Mouse (Mus musculus) forebrain, embryonic 15.5 days (tissue): ENCODE measurements around the gene Col9a2. TPM values are rescaled to one million over a fixed set of nuclear protein-coding genes. Genes with fewer than 3 reads are reported as not detected.
"Not testable (repeated sequence)": the region's sequence is repeated elsewhere in the genome, so short reads cannot be mapped to it uniquely, and the experiment has no call there.

Source experiments
- ATAC-seq: fragments of 200-750 bp; cut with Nextera tagmentation; replicated peaks from 2 replicates; pipeline ENCODE4 v1.8.0; 2017; ENCODE audit warnings: mild to moderate bottlenecking, moderate TSS enrichment, moderate library complexity
- H3K27ac ChIP-seq: fragments of 300-500 bp; sonication (generic); replicated peaks from 2 replicates; pipeline ENCODE4 v1.5.1; 2015; ENCODE audit warnings: mild to moderate bottlenecking, inconsistent platforms
- H3K27me3 ChIP-seq: fragments of 300-500 bp; sonication (generic); 2 replicates; pipeline ENCODE4 v1.6.1; 2015; ENCODE audit warnings: inconsistent platforms
- H3K36me3 ChIP-seq: fragments of 300-500 bp; sonication (generic); 2 replicates; pipeline ENCODE4 v1.6.1; 2015; ENCODE audit warnings: mild to moderate bottlenecking, inconsistent platforms
- H3K4me1 ChIP-seq: fragments of 300-500 bp; sonication (generic); 2 replicates; pipeline ENCODE4 v1.6.1; 2015; ENCODE audit warnings: inconsistent platforms
- H3K4me2 ChIP-seq: fragments of 300-500 bp; sonication (generic); replicated peaks from 2 replicates; pipeline ENCODE4 v1.6.1; 2015; ENCODE audit warnings: mild to moderate bottlenecking, inconsistent platforms
- H3K4me3 ChIP-seq: fragments of 300-500 bp; sonication (generic); 2 replicates; pipeline ENCODE4 v1.5.1; 2015; ENCODE audit warnings: mild to moderate bottlenecking, inconsistent platforms
- H3K9ac ChIP-seq: fragments of 300-500 bp; sonication (generic); replicated peaks from 2 replicates; pipeline ENCODE4 v1.6.1; 2015; ENCODE audit warnings: mild to moderate bottlenecking, inconsistent platforms
- H3K9me3 ChIP-seq: fragments of 300-500 bp; sonication (generic); 2 replicates; pipeline ENCODE4 v1.6.1; 2016; ENCODE audit warnings: inconsistent platforms
- WGBS: fragments of 180-500 bp; shearing (Covaris S2); methylation state at CpG from one replicate; pipeline ENCODE4 v1.1.7; 2015; ENCODE audit warnings: mixed read lengths; 5-methylcytosine and 5-hydroxymethylcytosine counted together
- polyA plus RNA-seq: library from polyadenylated mRNA; unstranded; fragments of >200 nt; fragmentation: Nextera tagmentation; extraction: Ambion mirVana; gene quantifications from 2 replicates; pipeline ENCODE4 v1.2.1, GENCODE M21; 2015

Gene Col9a2
- polyA plus RNA-seq, 1 experiment from 2014 or later = 5.9 TPM

GRCm38 (mm10) chr4:121057032-121057431, 17.8 kb downstream of the Col9a2 start:
- Histone ChIP-seq H3K27me3 (no peaks in the 10 kb centered on the region), H3K9me3 (no peaks in the 10 kb centered on the region), H3K9ac (no peak overlapping the region), H3K27ac (no peak overlapping the region), H3K4me1 (no peaks in the 10 kb centered on the region), H3K36me3 (peaks cover 21% of the 10 kb centered on the region; the same call in 1 of the 2 replicates), H3K4me2 (no peak overlapping the region), H3K4me3 (no peak overlapping the region)
- ATAC-seq = peak; percentile 53; the same call in 1 of the 2 replicates
- 52% methylated on average over 2 of the region's 2 CpGs for WGBS

DNA sequence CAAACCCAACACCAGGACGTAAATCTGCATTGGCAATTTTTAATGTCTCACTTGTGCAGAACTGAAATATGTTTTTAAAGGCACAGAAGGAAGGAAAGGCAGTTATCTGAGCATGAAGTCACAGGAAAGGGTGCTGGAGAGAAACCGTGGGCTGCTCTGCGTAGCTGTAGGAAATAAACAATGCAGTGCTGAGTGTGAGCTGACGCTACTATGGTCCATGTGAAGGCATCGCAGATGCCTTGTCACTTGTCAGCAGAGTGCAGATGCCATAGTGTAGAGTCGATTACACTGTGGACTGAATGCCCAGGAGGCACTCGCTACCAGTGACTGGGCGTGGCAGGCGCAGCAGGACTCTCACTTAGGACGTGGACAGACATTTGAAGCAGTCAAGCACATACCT, 20.0 kb downstream of the Col9a2 start:
- not testable (repeated sequence) for H3K27ac ChIP-seq, H3K9me3 ChIP-seq, H3K27me3 ChIP-seq, H3K9ac ChIP-seq, H3K4me1 ChIP-seq, H3K4me3 ChIP-seq, H3K4me2 ChIP-seq, ATAC-seq
- WGBS = 92% methylated on average over 10 of the region's 10 CpGs
- H3K36me3 ChIP-seq = peaks cover 28% of the 10 kb centered on the region; the same call in 1 of the 2 replicates

GRCm38 (mm10) chr4:121065336-121065735, 26.2 kb downstream of the Col9a2 start:
- no peak overlapping the region for H3K27ac ChIP-seq
- 91% methylated on average over 2 of the region's 2 CpGs for WGBS
- no peak overlapping the region for H3K4me2 ChIP-seq
- no peak overlapping the region for H3K9ac ChIP-seq
- H3K4me3 ChIP-seq = no peak overlapping the region
- ATAC-seq = no peak
- no peaks in the 10 kb centered on the region for H3K27me3 ChIP-seq
- peaks cover 45% of the 10 kb centered on the region for H3K36me3 ChIP-seq
- no peaks in the 10 kb centered on the region for H3K4me1 ChIP-seq
- no peaks in the 10 kb centered on the region for H3K9me3 ChIP-seq

- ATAC-seq = no peak
- 90% methylated on average over 4 of the region's 4 CpGs for WGBS
- Histone ChIP-seq H3K36me3 (peaks cover 51% of the 10 kb centered on the region), H3K9me3 (no peaks in the 10 kb centered on the region), H3K4me2 (no peak overlapping the region), H3K4me3 (no peak overlapping the region), H3K27ac (no peak overlapping the region), H3K27me3 (no peaks in the 10 kb centered on the region), H3K9ac (no peak overlapping the region), H3K4me1 (no peaks in the 10 kb centered on the region)
Measured at GRCm38 (mm10) chr4:121074250-121074649, 35.1 kb downstream of the Col9a2 start.

- H3K4me3 ChIP-seq = no peak overlapping the region
- no peak overlapping the region for H3K9ac ChIP-seq
- WGBS = 82% methylated on average over 3 of the region's 3 CpGs
- H3K4me2 ChIP-seq = no peak overlapping the region
- no peak for ATAC-seq
- H3K27me3 ChIP-seq = no peaks in the 10 kb centered on the region
- H3K9me3 ChIP-seq = no peaks in the 10 kb centered on the region
- H3K27ac ChIP-seq = no peak overlapping the region
- no peaks in the 10 kb centered on the region for H3K4me1 ChIP-seq
- H3K36me3 ChIP-seq = peaks cover 78% of the 10 kb centered on the region
Measured at GRCm38 (mm10) chr4:121077915-121078646, 38.9 kb downstream of the Col9a2 start.

GRCm38 (mm10) chr4:121080395-121080794, 41.2 kb downstream of the Col9a2 start:
- Histone ChIP-seq H3K27me3 (no peaks in the 10 kb centered on the region), H3K4me3 (no peak overlapping the region), H3K9ac (no peak overlapping the region), H3K9me3 (no peaks in the 10 kb centered on the region), H3K4me2 (no peak overlapping the region), H3K4me1 (no peaks in the 10 kb centered on the region), H3K27ac (no peak overlapping the region), H3K36me3 (peaks cover 79% of the 10 kb centered on the region)
- WGBS = 70% methylated on average over 1 of the region's 1 CpGs
- no peak for ATAC-seq

DNA sequence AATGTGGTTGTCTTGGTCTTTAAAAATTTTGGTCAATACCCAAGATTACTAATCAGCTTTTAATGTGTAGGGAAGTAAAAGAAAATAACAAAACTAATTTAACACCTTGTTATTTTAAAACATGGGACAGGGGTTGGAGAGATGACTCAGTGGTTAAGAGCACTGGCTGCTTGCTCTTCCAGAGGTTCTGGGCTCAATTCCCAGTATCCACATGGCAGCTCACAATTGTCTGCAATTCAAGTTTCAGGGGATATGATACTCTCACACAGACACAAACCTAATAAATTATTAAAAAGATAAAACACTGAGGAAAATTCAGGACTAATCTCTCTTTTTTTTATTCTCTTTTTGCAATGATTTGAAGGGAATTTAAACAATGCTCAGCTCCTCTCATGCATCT, 45.3 kb downstream of the Col9a2 start:
- no peaks in the 10 kb centered on the region for H3K4me1 ChIP-seq
- peaks cover 75% of the 10 kb centered on the region for H3K36me3 ChIP-seq
- H3K4me2 ChIP-seq = no peak overlapping the region
- H3K9me3 ChIP-seq = no peaks in the 10 kb centered on the region
- no peak overlapping the region for H3K9ac ChIP-seq
- H3K27me3 ChIP-seq = no peaks in the 10 kb centered on the region
- no peak for ATAC-seq
- no peak overlapping the region for H3K4me3 ChIP-seq
- no peak overlapping the region for H3K27ac ChIP-seq

DNA sequence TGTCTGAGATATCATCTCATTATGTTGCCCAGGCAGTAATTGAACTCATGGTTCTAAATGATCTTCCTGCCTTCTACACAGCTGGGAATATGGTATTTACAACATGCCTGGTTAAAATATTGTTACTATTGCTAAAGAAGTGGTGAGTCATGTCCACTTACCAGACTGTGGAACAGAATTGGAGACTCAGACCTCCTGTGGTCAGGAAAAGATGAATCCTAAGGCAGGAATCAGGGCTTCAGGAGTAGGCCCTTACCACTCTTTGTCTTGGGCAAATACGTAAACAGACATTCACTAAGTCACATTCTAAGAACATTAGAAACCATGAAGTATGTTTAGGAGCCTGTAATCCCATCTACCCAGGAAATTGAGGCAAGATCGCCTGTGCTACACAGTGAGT, 49.5 kb downstream of the Col9a2 start:
- 93% methylated on average over 2 of the region's 2 CpGs for WGBS
- H3K27me3 ChIP-seq = no peaks in the 10 kb centered on the region

GRCm38 (mm10) chr4:121090211-121090610, 51.0 kb downstream of the Col9a2 start:
- H3K4me3 ChIP-seq = no peak overlapping the region
- no peak for ATAC-seq
- H3K27ac ChIP-seq = no peak overlapping the region
- no peaks in the 10 kb centered on the region for H3K9me3 ChIP-seq
- H3K9ac ChIP-seq = no peak overlapping the region
- no peaks in the 10 kb centered on the region for H3K27me3 ChIP-seq
- peaks cover 67% of the 10 kb centered on the region for H3K36me3 ChIP-seq
- 94% methylated on average over 4 of the region's 4 CpGs for WGBS
- no peak overlapping the region for H3K4me2 ChIP-seq
- H3K4me1 ChIP-seq = no peaks in the 10 kb centered on the region

More for the DNA sequence above, 49.5 kb downstream of the Col9a2 start:
- H3K4me2 ChIP-seq = no peak overlapping the region
- H3K4me3 ChIP-seq = no peak overlapping the region
- H3K9me3 ChIP-seq = no peaks in the 10 kb centered on the region
- H3K4me1 ChIP-seq = no peaks in the 10 kb centered on the region
- no peak overlapping the region for H3K27ac ChIP-seq
- no peak for ATAC-seq
- H3K36me3 ChIP-seq = peaks cover 66% of the 10 kb centered on the region
- no peak overlapping the region for H3K9ac ChIP-seq

GRCm38 (mm10) chr4:121097650-121098378, 58.6 kb downstream of the Col9a2 start, which contains the start of gene Zmpste24:
Gene Zmpste24, minus strand, starts transcription at chr4:121098241.
- under 1% methylated on average over 39 of the region's 39 CpGs for WGBS
- peak; percentile 94 for ATAC-seq

GRCm38 (mm10) chr4:121103304-121103703, 64.1 kb downstream of the Col9a2 start:
- Histone ChIP-seq H3K27ac (no peak overlapping the region), H3K9ac (no peak overlapping the region), H3K9me3 (no peaks in the 10 kb centered on the region), H3K4me1 (peaks cover 3% of the 10 kb centered on the region; the same call in 1 of the 2 replicates), H3K36me3 (no peaks in the 10 kb centered on the region), H3K27me3 (no peaks in the 10 kb centered on the region), H3K4me3 (no peak overlapping the region), H3K4me2 (no peak overlapping the region)
- 86% methylated on average over 4 of the region's 4 CpGs for WGBS
- no peak for ATAC-seq

More at GRCm38 (mm10) chr4:121097650-121098378, 58.6 kb downstream of the Col9a2 start, which contains the start of gene Zmpste24:
- peaks cover 25% of the 10 kb centered on the region for H3K36me3 ChIP-seq
- no peaks in the 10 kb centered on the region for H3K9me3 ChIP-seq
- peak within 1 kb of the TSS; percentile 84 for H3K4me3 ChIP-seq
- no peaks in the 10 kb centered on the region for H3K27me3 ChIP-seq
- H3K27ac ChIP-seq = peak within 1 kb of the TSS; percentile 68
- peaks cover 18% of the 10 kb centered on the region for H3K4me1 ChIP-seq
- peak within 1 kb of the TSS; percentile 71 for H3K9ac ChIP-seq
- peak within 1 kb of the TSS; percentile 82 for H3K4me2 ChIP-seq
